Mouse (Mus musculus) MEL (cell line): Measurements from ENCODE around the gene Cacna1c. TPM values are rescaled to one million over a fixed set of nuclear protein-coding genes. Genes with fewer than 3 reads are reported as not detected.

Experiments
- DNase-seq: peaks from one replicate; pipeline ENCODE4 v3.0.0; 2011; ENCODE audit warnings: low read depth, low spot score
- H3K27ac ChIP-seq: 2 replicates; pipeline ENCODE4 v1.5.1; 2012; ENCODE audit warnings: low read depth, mild to moderate bottlenecking, control low read depth, low read length, moderate library complexity; ENCODE audit not compliant: control insufficient read depth
- H3K27me3 ChIP-seq, 2 experiments: fragments of 150-350 bp in 1 of 2; sonication (generic) in 1 of 2; 2 replicates each; pipeline ENCODE4 v1.6.1; 2012; ENCODE audit warnings: low read length in 2 of 2, mild to moderate bottlenecking in 2 of 2, improper control_type of control experiment in 1 of 2, moderate library complexity in 1 of 2; ENCODE audit not compliant: insufficient read depth in 2 of 2, control insufficient read depth in 1 of 2
- H3K36me3 ChIP-seq, 2 experiments: 2 replicates each; pipeline ENCODE4 v1.6.1; 2012 to 2014; ENCODE audit warnings: low read length in 2 of 2, improper control_type of control experiment in 1 of 2, inconsistent platforms in 1 of 2, mild to moderate bottlenecking in 1 of 2; ENCODE audit not compliant: insufficient read depth in 2 of 2, control insufficient read depth in 1 of 2
- H3K4me1 ChIP-seq, 2 experiments: fragments of 150-350 bp in 1 of 2; sonication (generic) in 1 of 2; 2 replicates each; pipeline ENCODE4 v1.6.1; 2012; ENCODE audit warnings: low read length in 2 of 2, improper control_type of control experiment in 1 of 2, mild to moderate bottlenecking in 1 of 2; ENCODE audit not compliant: insufficient read depth in 2 of 2, control insufficient read depth in 1 of 2
- H3K4me3 ChIP-seq, 2 experiments: fragments of 150-350 bp in 1 of 2; sonication (generic) in 1 of 2; 2 replicates each; pipeline ENCODE4 v1.5.1; 2012; ENCODE audit warnings: low read depth in 2 of 2, low read length in 2 of 2, mild to moderate bottlenecking in 2 of 2, moderate library complexity in 2 of 2, control low read depth in 1 of 2, improper control_type of control experiment in 1 of 2; ENCODE audit not compliant: control insufficient read depth in 1 of 2, insufficient read depth in 1 of 2
- H3K79me2 ChIP-seq: 2 replicates; pipeline ENCODE4 v1.6.1; 2012; ENCODE audit warnings: mild to moderate bottlenecking, low read length, moderate library complexity; ENCODE audit not compliant: control insufficient read depth, poor library complexity, insufficient read depth
- H3K9ac ChIP-seq: 2 replicates; pipeline ENCODE4 v1.6.1; 2012; ENCODE audit warnings: low read depth, mild to moderate bottlenecking, control low read depth, low read length, moderate library complexity; ENCODE audit not compliant: control insufficient read depth, poor library complexity, severe bottlenecking
- H3K9me3 ChIP-seq: fragments of 150-350 bp; sonication (generic); replicated peaks from 2 replicates; pipeline ENCODE4 v1.6.1; 2012; ENCODE audit warnings: mild to moderate bottlenecking, low read length, improper control_type of control experiment, moderate library complexity; ENCODE audit not compliant: insufficient read depth
- CHD1 ChIP-seq: IDR thresholded peaks from 2 replicates; pipeline ENCODE4 v1.6.1; 2012; ENCODE audit warnings: low read depth, mild to moderate bottlenecking, inconsistent platforms, low read length, improper control_type of control experiment
- CHD2 ChIP-seq: IDR thresholded peaks from 2 replicates; pipeline ENCODE4 v1.6.1; 2011; ENCODE audit warnings: low read length, improper control_type of control experiment
- CTCF ChIP-seq, 3 experiments: IDR thresholded peaks in 2 of 3; conservative IDR thresholded peaks in 1 of 3; 2 replicates each; pipeline ENCODE4 v1.5.1; 2011 to 2012; ENCODE audit warnings: low read length in 3 of 3, low read depth in 2 of 3, mild to moderate bottlenecking in 2 of 3, improper control_type of control experiment in 1 of 3, inconsistent platforms in 1 of 3, mixed read lengths in 1 of 3, moderate library complexity in 1 of 3; ENCODE audit not compliant: control insufficient read depth in 1 of 3, insufficient read depth in 1 of 3, poor library complexity in 1 of 3, severe bottlenecking in 1 of 3
- ELF1 ChIP-seq: IDR thresholded peaks from 2 replicates; pipeline ENCODE4 v1.6.1; 2014; ENCODE audit warnings: low read depth, mild to moderate bottlenecking, inconsistent platforms, low read length, improper control_type of control experiment, moderate library complexity
- EP300 ChIP-seq, 2 experiments: IDR thresholded peaks; 2 replicates each; pipeline ENCODE4 v1.6.1; 2011; ENCODE audit warnings: improper control_type of control experiment in 2 of 2, low read length in 2 of 2, low read depth in 1 of 2, mild to moderate bottlenecking in 1 of 2
- ETS1 ChIP-seq: IDR thresholded peaks from 2 replicates; pipeline ENCODE4 v1.6.1; 2012; ENCODE audit warnings: low read depth, mild to moderate bottlenecking, inconsistent platforms, low read length, improper control_type of control experiment, moderate library complexity
- HCFC1 ChIP-seq: IDR thresholded peaks from 2 replicates; pipeline ENCODE4 v1.6.1; 2012; ENCODE audit warnings: low read depth, mild to moderate bottlenecking, inconsistent platforms, low read length, improper control_type of control experiment, moderate library complexity
- JUND ChIP-seq: IDR thresholded peaks from 2 replicates; pipeline ENCODE4 v1.6.1; 2011; ENCODE audit warnings: low read depth, mild to moderate bottlenecking, improper control_type of control experiment, low read length
- KAT2A ChIP-seq: conservative IDR thresholded peaks from 2 replicates; pipeline ENCODE4 v1.6.1; 2012; ENCODE audit warnings: low read depth, low read length, improper control_type of control experiment, inconsistent platforms
- MAFK ChIP-seq: IDR thresholded peaks from 2 replicates; pipeline ENCODE4 v1.6.1; 2011; ENCODE audit warnings: low read depth, mild to moderate bottlenecking, low read length, improper control_type of control experiment, borderline replicate concordance
- MAZ ChIP-seq: IDR thresholded peaks from 2 replicates; pipeline ENCODE4 v1.6.1; 2012; ENCODE audit warnings: low read depth, mild to moderate bottlenecking, inconsistent platforms, low read length, improper control_type of control experiment
- MYB ChIP-seq: IDR thresholded peaks from 2 replicates; pipeline ENCODE4 v1.6.1; 2011; ENCODE audit warnings: mild to moderate bottlenecking, low read depth, low read length, improper control_type of control experiment
- POLR2AphosphoS2 ChIP-seq: IDR thresholded peaks from 2 replicates; pipeline ENCODE4 v1.6.1; 2011; ENCODE audit warnings: low read length, improper control_type of control experiment
- POLR2AphosphoS5 ChIP-seq: IDR thresholded peaks from 2 replicates; pipeline ENCODE4 v1.6.1; 2012; ENCODE audit warnings: low read depth, borderline replicate concordance, mild to moderate bottlenecking, inconsistent platforms, low read length, moderate library complexity, mixed read lengths
- RAD21 ChIP-seq: IDR thresholded peaks from 2 replicates; pipeline ENCODE4 v1.6.1; 2011; ENCODE audit warnings: mild to moderate bottlenecking, low read depth, low read length, improper control_type of control experiment
- RCOR1 ChIP-seq: IDR thresholded peaks from 2 replicates; pipeline ENCODE4 v1.6.1; 2012; ENCODE audit warnings: low read depth, mild to moderate bottlenecking, inconsistent platforms, low read length, improper control_type of control experiment
- SIN3A ChIP-seq: IDR thresholded peaks from 2 replicates; pipeline ENCODE4 v1.6.1; 2012; ENCODE audit warnings: low read length, improper control_type of control experiment, inconsistent platforms
- TBP ChIP-seq: IDR thresholded peaks from 2 replicates; pipeline ENCODE4 v1.8.0; 2011; ENCODE audit warnings: low read depth, low read length, improper control_type of control experiment
- UBTF ChIP-seq: IDR thresholded peaks from 2 replicates; pipeline ENCODE4 v1.6.1; 2012; ENCODE audit warnings: low read depth, mild to moderate bottlenecking, inconsistent platforms, low read length, improper control_type of control experiment, moderate library complexity, borderline replicate concordance; ENCODE audit not compliant: insufficient read depth
- USF1 ChIP-seq: IDR thresholded peaks from 2 replicates; pipeline ENCODE4 v1.6.1; 2014; ENCODE audit warnings: low read depth, mild to moderate bottlenecking, inconsistent platforms, low read length, improper control_type of control experiment, moderate library complexity
- ZC3H11A ChIP-seq: IDR thresholded peaks from 2 replicates; pipeline ENCODE4 v1.6.1; 2012; ENCODE audit warnings: low read depth, mild to moderate bottlenecking, inconsistent platforms, low read length, improper control_type of control experiment
- ZKSCAN1 ChIP-seq: IDR thresholded peaks from 2 replicates; pipeline ENCODE4 v1.6.1; 2012; ENCODE audit warnings: low read depth, mild to moderate bottlenecking, inconsistent platforms, low read length, improper control_type of control experiment, moderate library complexity
- ZNF384 ChIP-seq: IDR thresholded peaks from 2 replicates; pipeline ENCODE4 v1.6.1; 2012; ENCODE audit warnings: low read depth, mild to moderate bottlenecking, inconsistent platforms, low read length, improper control_type of control experiment
- polyA plus RNA-seq, 2 experiments: library from polyadenylated mRNA; stranded (reverse) in 1 of 2; unstranded in 1 of 2; fragments of >175 nt in 1 of 2; fragments of >200 nt in 1 of 2; gene quantifications; 2 replicates each; pipeline versions ENCODE4 v1.2.1 to v1.2.4; 2012; ENCODE audit warnings: low replicate concordance in 2 of 2, low read depth in 1 of 2; ENCODE audit not compliant: insufficient read length in 2 of 2, insufficient read depth in 1 of 2, missing spikeins in 1 of 2
- total RNA-seq: library from RNA; depleted of rRNA; stranded (reverse); fragments of 300-350 nt; gene quantifications from 2 replicates; pipeline ENCODE4 v1.2.3, GENCODE M21; 2012

Gene Cacna1c
- total and polyA plus RNA-seq, 3 experiments, result 3.4 to 4.4 TPM; not detected in 1

DNA sequence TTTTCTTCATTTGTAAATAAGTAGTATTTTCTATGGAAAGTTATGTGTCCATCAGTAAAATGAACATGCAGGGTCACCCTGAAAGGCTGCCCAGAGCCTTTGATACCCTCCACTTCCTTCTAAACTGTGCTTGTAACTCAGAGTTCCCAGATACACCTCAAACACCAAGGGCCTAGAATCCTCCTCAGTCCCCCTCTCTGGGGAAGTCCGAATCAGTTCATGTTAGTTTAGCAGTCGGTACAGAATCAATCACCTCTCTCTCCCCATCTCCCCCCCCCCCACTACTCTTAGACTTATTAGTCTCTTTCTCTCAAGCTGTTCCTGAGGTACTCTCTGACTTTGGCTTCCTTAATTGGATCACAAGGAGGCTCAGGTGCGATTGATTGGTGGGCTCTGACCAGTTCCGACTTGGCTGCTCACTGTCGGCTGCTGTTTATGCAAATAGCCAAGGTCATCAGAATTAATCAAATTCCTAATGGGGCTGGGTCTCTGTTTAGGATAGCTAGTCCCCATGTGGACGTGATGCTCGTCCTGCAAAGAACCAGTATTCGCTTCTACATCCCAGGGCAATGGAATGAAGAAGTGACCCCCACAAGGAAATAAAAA lies 3.2 kb upstream of the Cacna1c start:
- Histone ChIP-seq H3K27ac (no peak overlapping the region), H3K4me1 (no peaks in the 10 kb centered on the region), H3K4me3 (no peak overlapping the region), H3K79me2 (no peaks in the 10 kb centered on the region), H3K9ac (no peak overlapping the region), H3K36me3 (no peaks in the 10 kb centered on the region; a peak in 1 of 4 replicates), H3K9me3 (no peaks in the 10 kb centered on the region), H3K27me3 (no peaks in the 10 kb centered on the region)
- TF ChIP-seq EP300 (IDR thresholded peaks at IDR 0.05; ENCODE audit: low read depth in 1 of 2, low read length in 2 of 2) (no peak), ZC3H11A (no peak), UBTF (no peak), POLR2AphosphoS2 (no peak), ZKSCAN1 (no peak), USF1 (no peak), ETS1 (no peak), HCFC1 (no peak), KAT2A (no peak), ZNF384 (no peak), MYB (no peak), ELF1 (no peak), MAZ (no peak), TBP (no peak), CHD2 (no peak), CTCF (IDR thresholded peaks at IDR 0.05 in 2 of 3, conservative IDR thresholded peaks at IDR 0.05 in 1 of 3; ENCODE audit: control insufficient read depth in 1 of 3, insufficient read depth in 1 of 3, low read depth in 2 of 3, low read length in 3 of 3, poor library complexity in 1 of 3, severe bottlenecking in 1 of 3) (no peak), SIN3A (no peak), JUND (no peak)
- DNase-seq, result no peak

DNA sequence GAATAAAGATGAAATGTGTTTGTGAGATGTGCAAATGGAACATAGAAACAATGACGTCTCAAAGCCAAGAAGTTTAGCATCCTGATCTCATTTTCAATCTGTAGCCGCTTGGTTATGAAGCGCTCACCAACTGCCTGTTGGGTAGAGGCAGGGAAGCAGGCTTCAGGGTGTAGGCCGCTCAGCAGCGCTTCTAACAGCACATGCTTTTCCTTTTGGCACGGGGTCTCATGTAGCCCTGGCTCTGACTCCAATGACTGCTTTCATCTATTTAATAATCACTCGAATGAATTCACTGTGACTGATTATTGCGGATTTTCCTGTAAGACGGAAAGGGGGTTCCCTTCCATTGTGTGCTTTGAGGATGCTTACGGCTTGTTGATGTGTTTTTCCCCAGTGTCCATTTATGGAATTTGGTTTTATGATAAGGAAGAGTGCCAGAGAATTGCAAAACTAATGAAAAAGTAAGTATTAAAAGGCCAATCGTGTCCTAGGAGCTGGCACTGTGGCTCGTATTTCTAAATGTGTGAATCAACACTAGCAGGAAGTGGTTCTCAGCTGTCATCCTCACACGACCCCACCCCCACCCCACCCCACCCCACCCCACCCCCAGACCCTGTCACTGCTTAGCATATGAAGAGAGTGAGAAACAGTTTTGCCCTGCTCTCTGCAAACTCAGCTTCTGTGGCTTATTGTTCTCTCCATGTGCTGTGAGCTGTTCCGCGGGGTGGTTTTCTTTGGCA lies 2.5 kb upstream of the Cacna1c start:
- Histone ChIP-seq H3K79me2 (no peaks in the 10 kb centered on the region), H3K4me1 (no peaks in the 10 kb centered on the region), H3K27me3 (no peaks in the 10 kb centered on the region), H3K9ac (no peak overlapping the region), H3K27ac (no peak overlapping the region), H3K4me3 (no peak overlapping the region), H3K9me3 (no peaks in the 10 kb centered on the region), H3K36me3 (no peaks in the 10 kb centered on the region; a peak in 2 of 4 replicates)
- DNase-seq, result no peak
- TF ChIP-seq RAD21 (no peak), CHD1 (no peak), KAT2A (no peak), USF1 (no peak), MAFK (no peak), POLR2AphosphoS5 (no peak), RCOR1 (no peak), CHD2 (no peak)
